Mouse (Mus musculus): ENCODE measurements around the gene Rps6kb2. TPM values are rescaled to one million over a fixed set of nuclear protein-coding genes. Genes with fewer than 3 reads are reported as not detected.

Gene Rps6kb2
- total RNA-seq, 1 experiment from 2014 or later = 45.2 TPM

DNA sequence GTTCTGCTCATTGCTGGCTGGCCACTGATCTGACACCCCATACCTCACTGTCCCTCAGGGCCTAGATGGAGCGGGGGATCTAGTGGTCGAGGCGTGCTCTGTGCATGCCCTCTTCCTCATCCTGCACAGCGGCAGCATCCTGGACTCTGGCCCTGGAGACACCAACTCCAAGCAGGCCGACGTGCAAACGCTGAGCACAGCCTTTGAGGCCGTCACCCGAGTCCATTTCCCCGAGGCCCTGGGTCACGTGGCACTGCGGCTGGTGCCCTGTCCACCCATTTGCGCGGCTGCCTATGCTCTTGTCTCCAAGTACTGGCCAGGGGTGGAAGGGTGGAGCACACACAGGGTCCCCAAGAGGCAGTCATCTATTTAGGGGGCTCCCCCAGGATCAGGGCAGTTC, 56.5 kb downstream of the Rps6kb2 start:
- ATAC-seq (ENCODE audit: extremely low read depth, insufficient number of reproducible peaks, low FRiP score, poor library complexity, severe bottlenecking) = no peak

DNA sequence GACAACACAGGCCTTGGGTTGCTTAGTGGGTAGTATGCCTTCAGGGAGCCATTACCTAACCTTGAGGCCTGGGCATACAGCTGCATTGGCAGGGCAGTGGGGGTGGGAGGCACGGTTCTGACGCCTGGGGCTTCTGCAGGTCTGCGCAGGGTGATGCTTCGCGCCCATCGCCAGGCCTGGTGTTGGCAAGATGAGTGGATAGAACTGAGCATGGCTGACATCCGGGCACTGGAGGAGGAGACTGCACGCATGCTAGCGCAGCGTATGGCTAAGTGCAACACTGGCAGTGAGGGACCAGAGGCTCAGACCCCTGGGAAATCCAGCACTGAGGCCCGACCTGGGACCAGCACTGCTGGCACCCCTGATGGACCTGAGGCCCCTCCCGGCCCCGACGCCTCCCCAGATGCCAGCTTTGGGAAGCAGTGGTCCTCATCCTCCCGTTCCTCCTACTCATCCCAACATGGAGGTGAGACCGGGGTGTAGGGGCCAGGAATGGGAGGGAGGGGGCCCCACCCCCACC, 58.4 kb downstream of the Rps6kb2 start:
- no peak for ATAC-seq (ENCODE audit: extremely low read depth, insufficient number of reproducible peaks, low FRiP score, poor library complexity, severe bottlenecking)

Other genes starting within 250 kb of the Rps6kb2 start
- gene Aldh3b1, start 233.5 kb downstream of the Rps6kb2 start, total RNA-seq (2017) = 78.5 and 85.2 TPM in 2 replicates
- 628 and 632 TPM in 2 replicates for gene Unc93b1, start 228.2 kb downstream of the Rps6kb2 start, total RNA-seq (2017)
- not detected in 2 replicates for gene Aldh3b3, start 204.7 kb downstream of the Rps6kb2 start, total RNA-seq (2017)
- gene Aldh3b2, start 191.0 kb downstream of the Rps6kb2 start, total RNA-seq (2017) = 0.25 TPM in 1 of 2 replicates, not detected in the other
- gene Acy3, start 176.8 kb downstream of the Rps6kb2 start, total RNA-seq (2017) = not detected in 2 replicates
- gene Tbx10, start 170.6 kb downstream of the Rps6kb2 start, total RNA-seq (2017) = not detected in 2 replicates
- gene Nudt8, start 162.8 kb downstream of the Rps6kb2 start, total RNA-seq (2017) = 7.0 and 15.5 TPM in 2 replicates
- gene Gm49405, start 162.7 kb downstream of the Rps6kb2 start, total RNA-seq (2017) = 6.2 and 7.5 TPM in 2 replicates
- 4.0 and 7.2 TPM in 2 replicates for gene Doc2g, start 160.0 kb downstream of the Rps6kb2 start, total RNA-seq (2017)
- 63.9 and 64.6 TPM in 2 replicates for gene Ndufv1, start 150.5 kb downstream of the Rps6kb2 start, total RNA-seq (2017)
- 53.2 and 68.1 TPM in 2 replicates for gene Gstp1, start 125.4 kb downstream of the Rps6kb2 start, total RNA-seq (2017)
- 1.4 TPM in 1 of 2 replicates, not detected in the other for gene Gstp2, start 117.3 kb downstream of the Rps6kb2 start, total RNA-seq (2017)
- 22.6 and 23.6 TPM in 2 replicates for gene Gstp3, start 103.8 kb downstream of the Rps6kb2 start, total RNA-seq (2017)
- gene Cabp2, start 81.8 kb downstream of the Rps6kb2 start, total RNA-seq (2017) = not detected in 2 replicates
- 202 and 205 TPM in 2 replicates for gene Cdk2ap2, start 66.2 kb downstream of the Rps6kb2 start, total RNA-seq (2017)
- 115 and 132 TPM in 2 replicates for gene Pitpnm1, start 63.4 kb downstream of the Rps6kb2 start, total RNA-seq (2017)
- 53.9 and 61.6 TPM in 2 replicates for gene Aip, start 37.5 kb downstream of the Rps6kb2 start, total RNA-seq (2017)
- 0.12 and 0.23 TPM in 2 replicates for gene Gpr152, start 23.6 kb downstream of the Rps6kb2 start, total RNA-seq (2017)
- gene Cabp4, start 19.3 kb downstream of the Rps6kb2 start, total RNA-seq (2017) = 0.25 and 0.93 TPM in 2 replicates
- 134 and 152 TPM in 2 replicates for gene Coro1b, start 14.7 kb downstream of the Rps6kb2 start, total RNA-seq (2017)
- 227 and 252 TPM in 2 replicates for gene Ptprcap, start 9.8 kb downstream of the Rps6kb2 start, total RNA-seq (2017)
- 95.9 and 99.3 TPM in 2 replicates for gene Carns1, start 12.1 kb upstream of the Rps6kb2 start, total RNA-seq (2017)
- gene Tbc1d10c, start 27.9 kb upstream of the Rps6kb2 start, total RNA-seq (2017) = 231 and 269 TPM in 2 replicates
- gene Ppp1ca, start 28.7 kb upstream of the Rps6kb2 start, total RNA-seq (2017) = 535 and 541 TPM in 2 replicates
- 35.1 and 44.3 TPM in 2 replicates for gene Rad9a, start 38.3 kb upstream of the Rps6kb2 start, total RNA-seq (2017)
- gene Clcf1, start 50.9 kb upstream of the Rps6kb2 start, total RNA-seq (2017) = 52.0 and 61.9 TPM in 2 replicates
- not detected in 2 replicates for gene AC109138.7, start 51.0 kb upstream of the Rps6kb2 start, total RNA-seq (2017)
- gene Pold4, start 68.5 kb upstream of the Rps6kb2 start, total RNA-seq (2017) = 228 and 251 TPM in 2 replicates
- gene Ssh3, start 105.8 kb upstream of the Rps6kb2 start, total RNA-seq (2017) = 48.0 and 59.8 TPM in 2 replicates
- 36.3 and 49.8 TPM in 2 replicates for gene Ankrd13d, start 119.8 kb upstream of the Rps6kb2 start, total RNA-seq (2017)
- gene Grk2, start 142.9 kb upstream of the Rps6kb2 start, total RNA-seq (2017) = 692 and 849 TPM in 2 replicates
- gene Kdm2a, start 234.9 kb upstream of the Rps6kb2 start, total RNA-seq (2017) = 205 and 210 TPM in 2 replicates